13 mouse cellular contexts compared by ENCODE assay signal in the genomic region with DNA sequence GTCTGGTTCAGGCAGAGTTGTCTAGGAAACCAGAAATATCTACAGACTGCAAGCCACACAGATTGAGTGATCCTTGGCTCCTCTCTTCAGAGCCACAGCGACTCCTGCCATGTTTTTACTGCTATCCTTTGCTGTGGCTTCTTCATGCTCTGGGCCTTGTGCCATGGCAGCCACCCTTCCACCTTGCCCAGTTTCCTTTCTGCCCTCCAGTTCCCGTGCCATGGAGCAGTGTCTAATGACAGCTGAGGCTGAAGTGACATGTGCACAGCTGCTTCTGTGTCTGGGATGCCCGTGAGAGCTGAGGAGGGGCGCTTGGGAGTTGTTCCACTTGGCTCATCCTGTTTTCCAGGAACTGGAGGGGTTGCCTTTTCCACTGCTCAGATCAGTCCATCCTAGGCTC.
"Had no signal": no experiment of that assay in that cellular context is flagged by ENCODE, and none has a peak within 500 bp of the region (broad histone marks: within the 10 kb centered on the region; RNA-seq: fewer than 3 reads in every experiment).

No protein-coding gene starts in this region.

- H3K36me3 ChIP-seq: kidney, embryonic 15.5 days; limb, embryonic 13.5 days; liver, embryonic 15.5 days; midbrain, embryonic 15.5 days; neural tube, embryonic 12.5 days had no signal

- ATAC-seq: midbrain, embryonic 15.5 days had no signal

- H3K9me3 ChIP-seq: kidney, embryonic 15.5 days; limb, embryonic 13.5 days; liver, embryonic 15.5 days; megakaryocyte, embryonic 14.5 days; midbrain, embryonic 15.5 days; neural tube, embryonic 12.5 days had no signal

- H3K27ac ChIP-seq: kidney, embryonic 15.5 days; limb, embryonic 13.5 days; liver, embryonic 15.5 days; macrophage; midbrain, embryonic 15.5 days; neural tube, embryonic 12.5 days; stomach, postnatal 0 days had no signal

- H3K9ac ChIP-seq: kidney, embryonic 15.5 days; limb, embryonic 13.5 days; liver, embryonic 15.5 days; midbrain, embryonic 15.5 days; neural tube, embryonic 12.5 days had no signal

- DNase-seq: kidney, postnatal 14 days; layer of hippocampus, postnatal 36 days; lung, adult 2 months; lung, postnatal 14 days had no signal

- H3K4me2 ChIP-seq: kidney, embryonic 15.5 days; limb, embryonic 13.5 days; liver, embryonic 15.5 days; midbrain, embryonic 11.5 days; midbrain, embryonic 15.5 days; neural tube, embryonic 12.5 days had no signal

- H3K4me1 ChIP-seq: liver, embryonic 15.5 days; neural tube, embryonic 12.5 days had no signal

- H3K4me3 ChIP-seq: kidney, embryonic 15.5 days; limb, embryonic 13.5 days; liver, embryonic 15.5 days; megakaryocyte, embryonic 14.5 days; midbrain, embryonic 15.5 days; neural tube, embryonic 12.5 days had no signal

- H3K27me3 ChIP-seq: kidney, embryonic 15.5 days; liver, embryonic 15.5 days; megakaryocyte, embryonic 14.5 days; midbrain, embryonic 15.5 days; neural tube, embryonic 12.5 days had no signal
